Mouse (Mus musculus) heart, adult 2 months (tissue): ENCODE data around the gene Bend4.

ENCODE experiments used
- CTCF ChIP-seq: fragments of 200-600 bp; IDR thresholded peaks from 2 replicates; pipeline ENCODE4 v1.8.1; 2022; ENCODE audit warnings: antibody characterized with exemption, mild to moderate bottlenecking, moderate library complexity
- POLR2A ChIP-seq: fragments of 200-500 bp; IDR thresholded peaks from 2 replicates; pipeline ENCODE4 v1.6.1; 2011; ENCODE audit warnings: mild to moderate bottlenecking, low read depth, low read length, control low read depth; ENCODE audit not compliant: insufficient read depth

- TF ChIP-seq POLR2A: no peak
- TF ChIP-seq CTCF: no peak
Observed at GRCm38 (mm10) chr5:67393951-67394350, 34.2 kb downstream of the Bend4 start.
